Mouse (Mus musculus): ENCODE results near the gene 1810024B03Rik.

DNA sequence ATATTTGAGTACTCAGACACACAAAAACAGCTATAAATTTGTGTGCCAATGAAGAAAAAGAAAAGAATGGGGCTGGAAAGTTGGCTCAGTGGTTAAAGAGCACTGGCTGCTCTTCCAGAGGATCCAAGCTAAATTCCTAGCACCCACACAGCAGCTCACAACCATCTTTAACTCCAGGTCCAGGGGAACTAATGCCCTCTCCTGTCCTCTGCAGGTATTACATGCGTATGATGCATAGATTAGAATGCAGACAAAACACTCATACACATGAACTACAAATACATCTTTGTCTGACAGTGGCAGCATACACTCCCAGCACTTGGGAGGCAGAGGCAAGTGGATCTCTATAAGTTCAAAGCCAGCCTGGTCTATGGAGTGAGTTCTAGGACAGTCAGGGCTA, 68.5 kb downstream of the 1810024B03Rik start:
- TF ChIP-seq POLR2A (IDR thresholded peaks at IDR 0.05; ENCODE audit: borderline replicate concordance, control insufficient read depth, low read depth, low read length) (no peak), CTCF (IDR thresholded peaks at IDR 0.05; ENCODE audit: control insufficient read depth, insufficient read depth, low read length) (no peak)

Measured in bone marrow, adult 2 months (tissue).